Mouse (Mus musculus) forebrain, embryonic 14.5 days (tissue): ENCODE measurements at regions not wholly inside any gene's neighbourhood (a gene's known extent, or its start where the extent isn't known, plus 50 kb on each side); places are given as distances from the start of the nearest gene placed in this dataset.
A peak's percentile ranks its signal among the peaks of the same experiment; 100 is the strongest.

Experiments
- ATAC-seq: fragments of 200-750 bp; cut with Nextera tagmentation; 2 replicates; pipeline ENCODE4 v1.8.0; 2017; ENCODE audit warnings: mild to moderate bottlenecking, moderate library complexity
- DNase-seq: peaks from one replicate; pipeline ENCODE4 v3.0.0-alpha.2; 2015; ENCODE audit warnings: low spot score
- H3K27ac ChIP-seq: fragments of 300-500 bp; sonication (generic); 2 replicates; pipeline ENCODE4 v1.5.1; 2014; ENCODE audit warnings: low read depth, mild to moderate bottlenecking, control low read depth, low read length, moderate library complexity
- H3K27me3 ChIP-seq: fragments of 300-500 bp; sonication (generic); replicated peaks from 2 replicates; pipeline ENCODE4 v1.6.1; 2014; ENCODE audit warnings: low read length, control low read depth, mixed read lengths; ENCODE audit not compliant: control insufficient read depth, insufficient read depth
- H3K36me3 ChIP-seq: fragments of 300-500 bp; sonication (generic); 2 replicates; pipeline ENCODE4 v1.6.1; 2014; ENCODE audit warnings: low read length, control low read depth; ENCODE audit not compliant: control insufficient read depth, insufficient read depth
- H3K4me1 ChIP-seq: fragments of 300-500 bp; sonication (generic); 2 replicates; pipeline ENCODE4 v1.6.1; 2014; ENCODE audit warnings: antibody characterized with exemption, low read length, control low read depth; ENCODE audit not compliant: control insufficient read depth, insufficient read depth
- H3K4me2 ChIP-seq: fragments of 300-500 bp; sonication (generic); 2 replicates; pipeline ENCODE4 v1.6.1; 2014; ENCODE audit warnings: mild to moderate bottlenecking, control low read depth, low read length
- H3K4me3 ChIP-seq: fragments of 300-500 bp; sonication (generic); 2 replicates; pipeline ENCODE4 v1.5.1; 2014; ENCODE audit warnings: low read depth, low read length, control low read depth
- H3K9ac ChIP-seq: fragments of 300-500 bp; sonication (generic); 2 replicates; pipeline ENCODE4 v1.6.1; 2014; ENCODE audit warnings: mild to moderate bottlenecking, low read length, control low read depth, moderate library complexity
- H3K9me3 ChIP-seq: fragments of 300-500 bp; sonication (generic); replicated peaks from 2 replicates; pipeline ENCODE4 v1.6.1; 2016; ENCODE audit warnings: low read length, control low read depth, mixed read lengths; ENCODE audit not compliant: control insufficient read depth
- WGBS: fragments of 180-500 bp; shearing (Covaris S2); extraction: QIAGEN DNeasy Blood & Tissue Kit; methylation state at CpG from one replicate; pipeline ENCODE4 v1.1.7; 2014; 5-methylcytosine and 5-hydroxymethylcytosine counted together

GRCm38 (mm10) chr4:12476717-12477116 lies 304.9 kb upstream of the Fam92a start:
- Histone ChIP-seq H3K9ac (no peak overlapping the region), H3K9me3 (no peaks in the 10 kb centered on the region), H3K4me1 (peaks cover 13% of the 10 kb centered on the region; the same call in 1 of the 2 replicates), H3K36me3 (no peaks in the 10 kb centered on the region), H3K27me3 (no peaks in the 10 kb centered on the region), H3K4me2 (no peak overlapping the region), H3K4me3 (no peak overlapping the region), H3K27ac (0 out of 2 replicates have a peak overlapping the region, but pooled peaks have one; percentile 44)
- DNase-seq: peak; percentile 56
- 69% methylated on average over 7 of the region's 7 CpGs for WGBS
- no peak; the same call in 1 of the 2 replicates for ATAC-seq

DNA sequence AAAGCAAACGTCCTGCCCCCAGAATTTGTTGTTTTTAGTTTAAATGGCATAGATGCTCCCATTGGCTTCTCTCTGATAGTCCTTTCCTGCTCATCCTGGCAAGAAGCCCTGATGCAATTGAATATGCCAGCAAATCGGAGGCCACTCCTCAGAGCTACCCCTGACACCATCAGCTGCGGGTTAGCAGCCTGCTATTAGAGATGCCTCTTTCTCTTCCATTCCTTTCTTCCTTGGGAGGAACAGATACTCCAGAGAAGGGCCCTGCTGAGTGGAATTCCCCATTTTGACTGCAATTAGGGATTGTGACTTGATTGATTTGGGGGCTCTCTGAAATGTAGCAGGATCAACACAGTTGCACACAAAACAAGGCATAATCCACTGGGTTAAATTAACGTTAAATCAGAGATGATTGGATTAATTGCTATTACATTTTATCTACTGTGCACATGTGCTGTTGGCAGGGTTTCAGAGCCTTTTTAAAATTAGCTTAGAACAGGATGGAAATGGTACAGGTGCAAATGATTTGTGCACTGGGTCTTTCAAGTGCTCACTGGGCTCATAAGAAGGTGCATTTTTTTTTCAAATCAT lies 303.3 kb upstream of the Fam92a start:
- Histone ChIP-seq H3K27me3 (no peaks in the 10 kb centered on the region), H3K4me2 (no peak overlapping the region), H3K36me3 (no peaks in the 10 kb centered on the region), H3K9ac (no peak overlapping the region), H3K27ac (peak overlapping the region; percentile 62), H3K4me1 (peaks cover 13% of the 10 kb centered on the region; the same call in 1 of the 2 replicates), H3K4me3 (no peak overlapping the region), H3K9me3 (no peaks in the 10 kb centered on the region)
- peak; percentile 94 for ATAC-seq
- WGBS: 31% methylated on average over 4 of the region's 4 CpGs
- peak; percentile 82 for DNase-seq

DNA sequence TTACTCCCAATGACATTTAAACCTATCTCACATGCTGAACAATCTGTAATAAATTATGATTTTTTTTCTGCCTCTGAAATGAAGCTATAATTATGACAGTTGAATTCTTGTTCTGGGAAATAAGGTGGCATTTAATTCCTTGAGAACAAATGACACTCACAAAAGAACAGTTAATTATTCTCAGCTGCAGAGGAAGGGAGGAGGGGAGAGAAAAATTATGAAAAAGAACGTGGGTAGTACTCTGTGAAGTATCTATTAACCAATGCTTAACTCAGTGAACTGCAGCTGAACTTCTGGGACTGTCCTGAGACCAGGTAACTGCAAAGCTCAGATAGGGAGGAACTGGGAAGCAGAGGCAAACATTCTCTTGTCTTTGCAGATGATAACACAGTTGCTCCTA lies 302.6 kb upstream of the Fam92a start:
- peak overlapping the region; percentile 62 for H3K27ac ChIP-seq
- H3K4me2 ChIP-seq: no peak overlapping the region
- H3K9ac ChIP-seq: no peak overlapping the region
- ATAC-seq (peak; percentile 74), DNase-seq (peak; percentile 63)
- no peaks in the 10 kb centered on the region for H3K27me3 ChIP-seq
- H3K36me3 ChIP-seq: no peaks in the 10 kb centered on the region
- no peak overlapping the region for H3K4me3 ChIP-seq
- WGBS: 31% methylated on average over 1 of the region's 1 CpGs
- H3K9me3 ChIP-seq: no peaks in the 10 kb centered on the region
- peaks cover 13% of the 10 kb centered on the region; the same call in 1 of the 2 replicates for H3K4me1 ChIP-seq

DNA sequence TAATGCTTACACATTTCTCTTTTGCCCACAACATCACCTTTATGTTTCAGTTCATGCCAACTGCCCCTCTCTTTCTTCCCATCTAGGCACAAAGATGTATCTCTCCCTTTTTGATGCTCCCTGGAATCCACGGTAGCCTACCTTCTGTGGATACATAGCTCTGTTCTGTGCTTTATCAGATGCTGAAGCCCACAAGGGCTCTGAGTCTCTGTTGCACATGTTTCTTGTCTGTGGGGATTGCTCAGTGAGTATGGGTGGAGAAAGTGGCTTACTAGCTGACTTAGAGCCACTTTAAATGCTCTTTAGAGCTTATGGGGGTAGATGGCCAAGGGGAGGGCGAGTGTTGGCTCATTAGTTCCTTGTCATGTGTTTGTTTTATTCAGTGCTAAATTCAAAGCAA lies 289.9 kb upstream of the Fam92a start:
- H3K36me3 ChIP-seq: no peaks in the 10 kb centered on the region
- 79% methylated on average over 2 of the region's 2 CpGs for WGBS
- DNase-seq (no peak), ATAC-seq (no peak)
- H3K27ac ChIP-seq: 0 out of 2 replicates have a peak overlapping the region, but pooled peaks have one; percentile 46
- no peak overlapping the region for H3K4me2 ChIP-seq
- H3K4me3 ChIP-seq: no peak overlapping the region
- H3K27me3 ChIP-seq: no peaks in the 10 kb centered on the region
- H3K9me3 ChIP-seq: no peaks in the 10 kb centered on the region
- no peak overlapping the region for H3K9ac ChIP-seq
- 0 out of 2 replicates have a peak, but pooled peaks cover 2% of the 10 kb centered on the region for H3K4me1 ChIP-seq

DNA sequence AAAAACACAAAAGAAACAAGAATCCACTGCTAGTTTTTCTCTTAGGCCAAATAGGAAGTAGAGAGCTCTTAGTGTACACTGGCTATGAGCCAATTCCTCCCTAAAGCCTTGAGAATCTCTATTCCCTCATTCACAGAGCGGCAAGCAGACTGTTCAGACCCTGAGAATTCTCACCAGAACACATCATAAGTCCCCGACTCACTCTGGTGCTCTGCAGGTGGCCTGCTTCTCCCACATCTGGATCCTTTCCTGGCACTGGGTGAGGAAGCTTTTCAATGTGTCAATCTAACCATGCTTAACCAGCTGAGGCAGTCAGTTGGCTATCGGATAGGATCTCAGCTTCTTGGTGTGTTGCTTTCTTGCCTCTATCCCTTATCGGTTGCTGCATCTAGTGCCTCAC lies 289.4 kb upstream of the Fam92a start:
- H3K4me1 ChIP-seq: 0 out of 2 replicates have a peak, but pooled peaks cover 2% of the 10 kb centered on the region

DNA sequence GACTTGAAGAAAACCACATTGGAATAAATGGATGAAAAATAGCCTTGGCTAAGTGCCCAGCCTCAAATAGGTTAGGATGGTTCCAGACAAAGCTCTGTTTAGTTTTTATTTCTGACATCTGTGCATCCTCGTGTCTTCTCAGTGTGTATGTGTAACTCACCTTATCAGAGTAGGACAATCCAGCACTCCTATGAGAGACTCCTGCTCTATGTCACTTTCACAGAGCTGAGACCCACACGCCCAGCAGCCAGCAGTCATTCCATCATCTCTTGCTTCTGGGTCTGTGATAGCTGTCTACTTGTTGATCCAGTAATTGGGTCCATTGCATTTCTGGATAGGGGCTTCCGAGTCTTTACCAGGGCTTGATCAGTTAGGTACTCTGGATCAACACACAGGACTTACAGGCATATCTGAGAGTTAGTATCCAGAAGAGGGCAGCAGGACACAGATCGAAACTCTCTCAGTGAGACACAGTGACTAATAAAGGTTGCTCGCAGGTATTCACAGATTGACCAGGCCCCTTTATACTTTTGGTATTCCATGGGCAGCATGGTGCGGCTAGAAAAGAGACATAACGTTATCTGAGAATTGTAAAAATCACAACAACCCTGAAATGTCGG lies 286.3 kb upstream of the Fam92a start:
- 81% methylated on average over 8 of the region's 8 CpGs for WGBS
- DNase-seq: no peak
- H3K27me3 ChIP-seq: no peaks in the 10 kb centered on the region
- no peak overlapping the region for H3K27ac ChIP-seq
- no peaks in the 10 kb centered on the region for H3K9me3 ChIP-seq
- no peak overlapping the region for H3K4me3 ChIP-seq
- no peak for ATAC-seq
- no peak overlapping the region for H3K4me2 ChIP-seq
- no peaks in the 10 kb centered on the region for H3K36me3 ChIP-seq
- 0 out of 2 replicates have a peak, but pooled peaks cover 2% of the 10 kb centered on the region for H3K4me1 ChIP-seq
- no peak overlapping the region for H3K9ac ChIP-seq

More for the DNA sequence above, 289.4 kb upstream of the Fam92a start:
- H3K9me3 ChIP-seq: no peaks in the 10 kb centered on the region
- no peak overlapping the region for H3K4me3 ChIP-seq
- H3K27me3 ChIP-seq: no peaks in the 10 kb centered on the region
- 0 out of 2 replicates have a peak overlapping the region, but pooled peaks have one; percentile 46 for H3K27ac ChIP-seq
- no peak overlapping the region for H3K4me2 ChIP-seq
- DNase-seq (peak; percentile 70), ATAC-seq (no peak)
- no peak overlapping the region for H3K9ac ChIP-seq
- 47% methylated on average over 4 of the region's 4 CpGs for WGBS
- H3K36me3 ChIP-seq: no peaks in the 10 kb centered on the region

DNA sequence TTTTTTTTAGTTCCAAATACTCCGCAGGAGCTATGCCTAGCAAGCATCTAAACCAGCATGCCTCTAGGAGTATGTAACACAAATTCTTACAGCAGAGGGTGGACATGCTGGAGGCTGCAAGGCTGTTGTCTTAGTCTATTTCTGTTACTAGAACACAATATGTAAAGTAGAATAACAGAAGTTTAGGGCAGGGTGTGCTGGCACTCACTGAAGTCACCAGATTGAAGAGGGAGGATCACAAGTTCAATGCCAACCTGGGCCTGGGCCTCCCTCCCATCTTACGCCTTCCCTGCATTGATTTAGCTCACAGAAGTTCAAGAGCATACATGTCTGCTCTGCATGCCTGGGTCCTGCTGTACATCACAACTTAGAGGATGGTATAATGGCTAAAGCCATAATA lies 280.3 kb upstream of the Fam92a start:
- no peak overlapping the region for H3K4me2 ChIP-seq
- no peak overlapping the region for H3K4me3 ChIP-seq
- DNase-seq (no peak), ATAC-seq (no peak)
- H3K9ac ChIP-seq: no peak overlapping the region
- H3K27me3 ChIP-seq: no peaks in the 10 kb centered on the region
- H3K4me1 ChIP-seq: no peaks in the 10 kb centered on the region
- H3K9me3 ChIP-seq: no peaks in the 10 kb centered on the region
- no peak overlapping the region for H3K27ac ChIP-seq
- H3K36me3 ChIP-seq: no peaks in the 10 kb centered on the region
- 80% methylated on average over 2 of the region's 2 CpGs for WGBS

DNA sequence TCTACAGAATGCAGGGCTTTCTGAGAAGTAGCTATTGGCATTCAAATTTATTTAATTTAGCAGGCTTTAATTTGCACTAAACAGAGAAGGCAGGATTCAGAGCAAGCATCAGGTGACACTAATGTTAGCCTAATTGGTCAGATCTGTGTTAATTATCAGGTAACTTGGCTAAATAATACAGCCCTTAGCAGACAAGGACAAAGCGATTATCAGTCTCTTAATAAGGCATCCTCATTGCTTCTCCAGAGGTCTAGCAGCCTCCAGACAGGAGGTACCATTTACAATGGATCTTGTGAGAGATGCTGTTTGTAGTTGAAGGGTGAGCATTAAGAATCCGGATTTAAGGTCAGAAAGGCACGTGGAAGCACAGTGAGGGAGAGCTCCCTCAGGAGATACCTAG lies 253.7 kb upstream of the Fam92a start:
- no peaks in the 10 kb centered on the region for H3K9me3 ChIP-seq
- H3K9ac ChIP-seq: no peak overlapping the region
- H3K4me3 ChIP-seq: no peak overlapping the region
- H3K4me2 ChIP-seq: no peak overlapping the region
- no peaks in the 10 kb centered on the region for H3K36me3 ChIP-seq
- ATAC-seq (no peak), DNase-seq (no peak)
- 11% methylated on average over 3 of the region's 3 CpGs for WGBS
- H3K27ac ChIP-seq: no peak overlapping the region
- no peaks in the 10 kb centered on the region for H3K27me3 ChIP-seq
- peaks cover 3% of the 10 kb centered on the region; the same call in 1 of the 2 replicates for H3K4me1 ChIP-seq
